Mouse (Mus musculus): ENCODE measurements around the gene Ccnq.
"Not testable (repeated sequence)": the region's sequence is repeated elsewhere in the genome, so short reads cannot be mapped to it uniquely, and the experiment has no call there.

The Ccnq gene

GRCm38 (mm10) chr11:78762201-78762600 lies 10.7 kb upstream of the Ccnq start:
- DNase-seq (ENCODE audit: low spot score), result no peak

GRCm38 (mm10) chr11:78761086-78761485 lies 9.6 kb upstream of the Ccnq start:
- DNase-seq (ENCODE audit: low spot score), result no peak

- DNase-seq (ENCODE audit: low spot score), result no peak
Measured at GRCm38 (mm10) chr11:78755299-78755698, 3.8 kb upstream of the Ccnq start.

GRCm38 (mm10) chr11:78754177-78754576 lies 2.6 kb upstream of the Ccnq start:
- not testable (repeated sequence) for DNase-seq (ENCODE audit: low spot score)

GRCm38 (mm10) chr11:78753183-78753582 lies 1.7 kb upstream of the Ccnq start:
- DNase-seq (ENCODE audit: low spot score), result no peak

GRCm38 (mm10) chr11:78751843-78752203 lies 294 bp upstream of the Ccnq start:
- no peak for DNase-seq (ENCODE audit: low spot score)

GRCm38 (mm10) chr11:78746264-78746663 lies 5.3 kb downstream of the Ccnq start:
- no peak for DNase-seq (ENCODE audit: low spot score)

GRCm38 (mm10) chr11:78745475-78745874 lies 6.1 kb downstream of the Ccnq start:
- DNase-seq (ENCODE audit: low spot score), result no peak

GRCm38 (mm10) chr11:78742461-78742860 lies 9.1 kb downstream of the Ccnq start:
- DNase-seq (ENCODE audit: low spot score), result no peak

GRCm38 (mm10) chr11:78741958-78742357 lies 9.6 kb downstream of the Ccnq start:
- DNase-seq (ENCODE audit: low spot score), result no peak

- DNase-seq (ENCODE audit: low spot score), result no peak
Measured at GRCm38 (mm10) chr11:78739361-78739760, 12.2 kb downstream of the Ccnq start.

GRCm38 (mm10) chr11:78736877-78737408 lies 14.6 kb downstream of the Ccnq start:
- no peak for DNase-seq (ENCODE audit: low spot score)

- DNase-seq (ENCODE audit: low spot score), result no peak
Measured at GRCm38 (mm10) chr11:78735168-78735567, 16.4 kb downstream of the Ccnq start.

GRCm38 (mm10) chr11:78732619-78733018 lies 18.9 kb downstream of the Ccnq start:
- no peak for DNase-seq (ENCODE audit: low spot score)

- no peak for DNase-seq (ENCODE audit: low spot score)
Measured at GRCm38 (mm10) chr11:78730902-78731301, 20.6 kb downstream of the Ccnq start.

- no peak for DNase-seq (ENCODE audit: low spot score)
Measured at GRCm38 (mm10) chr11:78728041-78728440, 23.5 kb downstream of the Ccnq start.

GRCm38 (mm10) chr11:78726366-78726765 lies 25.2 kb downstream of the Ccnq start:
- DNase-seq (ENCODE audit: low spot score), result no peak

- DNase-seq (ENCODE audit: low spot score), result no peak
Measured at GRCm38 (mm10) chr11:78724792-78725191, 26.7 kb downstream of the Ccnq start.

GRCm38 (mm10) chr11:78721419-78721818 lies 30.1 kb downstream of the Ccnq start:
- no peak for DNase-seq (ENCODE audit: low spot score)

GRCm38 (mm10) chr11:78717655-78718054 lies 33.9 kb downstream of the Ccnq start:
- DNase-seq (ENCODE audit: low spot score), result no peak

- no peak for DNase-seq (ENCODE audit: low spot score)
Measured at GRCm38 (mm10) chr11:78708642-78709041, 42.9 kb downstream of the Ccnq start.

- DNase-seq (ENCODE audit: low spot score), result no peak
Measured at GRCm38 (mm10) chr11:78706026-78706425, 45.5 kb downstream of the Ccnq start.

GRCm38 (mm10) chr11:78703085-78703484 lies 48.4 kb downstream of the Ccnq start:
- DNase-seq (ENCODE audit: low spot score), result no peak

GRCm38 (mm10) chr11:78702319-78702718 lies 49.2 kb downstream of the Ccnq start:
- DNase-seq (ENCODE audit: low spot score), result no peak
